Mouse (Mus musculus) myocyte (in vitro differentiated cells): ENCODE data around the gene Ntsr1.

Experiments used
- CEBPB ChIP-seq: IDR thresholded peaks from 2 replicates; pipeline ENCODE4 v1.6.1; 2011; ENCODE audit warnings: mild to moderate bottlenecking, moderate library complexity; ENCODE audit not compliant: poor library complexity, insufficient read depth, severe bottlenecking
- E2F4 ChIP-seq: IDR thresholded peaks from one replicate; pipeline ENCODE4 v1.6.1; 2011; ENCODE audit warnings: mild to moderate bottlenecking, control low read depth, moderate library complexity; ENCODE audit not compliant: insufficient read depth
- MAX ChIP-seq: IDR thresholded peaks from one replicate; pipeline ENCODE4 v1.6.1; 2011; ENCODE audit warnings: low read depth, mild to moderate bottlenecking, control low read depth
- MYOD1 ChIP-seq, 3 experiments: IDR thresholded peaks; one replicate each; pipeline ENCODE4 v1.6.1; 2011; ENCODE audit warnings: control low read depth in 2 of 3, low read depth in 2 of 3, mild to moderate bottlenecking in 2 of 3, moderate library complexity in 1 of 3; ENCODE audit not compliant: insufficient read length in 2 of 3, control insufficient read depth in 1 of 3
- MYOG ChIP-seq, 3 experiments: IDR thresholded peaks; one replicate each; pipeline ENCODE4 v1.6.1; 2011; ENCODE audit warnings: control low read depth in 2 of 3, low read depth in 2 of 3, mild to moderate bottlenecking in 2 of 3; ENCODE audit not compliant: insufficient read length in 2 of 3, control insufficient read depth in 1 of 3, insufficient read depth in 1 of 3
- POLR2A ChIP-seq: IDR thresholded peaks from one replicate; pipeline ENCODE4 v1.6.1; 2011; ENCODE audit warnings: low read depth, mild to moderate bottlenecking, control low read depth, moderate library complexity; ENCODE audit not compliant: insufficient read length
- POLR2AphosphoS2 ChIP-seq: IDR thresholded peaks from one replicate; pipeline ENCODE4 v1.6.1; 2011; ENCODE audit warnings: low read depth, control low read depth; ENCODE audit not compliant: insufficient read length
- REST ChIP-seq: IDR thresholded peaks from one replicate; pipeline ENCODE4 v1.6.1; 2011; ENCODE audit warnings: mild to moderate bottlenecking, control low read depth, moderate library complexity; ENCODE audit not compliant: insufficient read depth, insufficient read length
- SRF ChIP-seq: IDR thresholded peaks from one replicate; pipeline ENCODE4 v1.6.1; 2011; ENCODE audit warnings: low read depth; ENCODE audit not compliant: control insufficient read depth, insufficient read length
- TCF12 ChIP-seq: IDR thresholded peaks from one replicate; pipeline ENCODE4 v1.6.1; 2011; ENCODE audit warnings: mild to moderate bottlenecking, control low read depth; ENCODE audit not compliant: poor library complexity, insufficient read depth, severe bottlenecking
- TCF3 ChIP-seq: IDR thresholded peaks from one replicate; pipeline ENCODE4 v1.6.1; 2011; ENCODE audit warnings: low read depth, control low read depth; ENCODE audit not compliant: insufficient read length
- USF1 ChIP-seq: IDR thresholded peaks from one replicate; pipeline ENCODE4 v1.6.1; 2011; ENCODE audit warnings: low read depth, mild to moderate bottlenecking, control low read depth, moderate library complexity

DNA sequence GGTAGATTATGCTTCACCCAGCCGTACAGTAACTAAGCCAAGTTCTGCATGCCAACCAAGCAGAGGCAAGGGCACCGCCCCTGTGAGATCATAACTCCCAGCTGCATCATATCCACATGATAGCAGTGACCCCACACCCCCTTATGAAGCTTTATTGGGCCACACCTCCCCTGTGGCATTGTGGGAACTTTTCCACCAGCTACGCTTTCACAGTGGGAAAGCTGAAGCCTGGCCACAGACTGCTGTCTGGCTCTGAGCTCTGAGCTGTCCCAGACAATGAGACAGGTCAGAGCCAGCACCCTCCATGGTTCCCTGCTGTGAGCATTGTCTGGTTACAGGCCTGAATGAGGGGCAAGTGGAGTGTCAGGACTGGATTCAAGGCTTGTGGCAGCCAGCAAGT lies 81.2 kb downstream of the Ntsr1 start, which contains the start of gene Mrgbp:
- TF ChIP-seq POLR2A (peak; percentile 70), USF1 (no peak), REST (no peak), POLR2AphosphoS2 (peak; percentile 32), E2F4 (no peak), CEBPB (no peak), TCF12 (no peak), MYOG (IDR thresholded peaks at IDR 0.05; ENCODE audit: control insufficient read depth in 1 of 3, insufficient read depth in 1 of 3, insufficient read length in 2 of 3, low read depth in 2 of 3) (no peak), MAX (peak; percentile 53), SRF (no peak), MYOD1 (IDR thresholded peaks at IDR 0.05; ENCODE audit: control insufficient read depth in 1 of 3, insufficient read length in 2 of 3, low read depth in 2 of 3) (no peak), TCF3 (no peak)
